Mouse (Mus musculus): ENCODE measurements at regions not wholly inside any gene's neighbourhood (a gene's known extent, or its start where the extent isn't known, plus 50 kb on each side); places are given as distances from the start of the nearest gene placed in this dataset.

- H3K4me1 ChIP-seq (ENCODE audit: control insufficient read depth, insufficient read depth, low read length), result no peaks in the 10 kb centered on the region
- no peak overlapping the region for H3K27ac ChIP-seq (ENCODE audit: low read depth, low read length)
- H3K27me3 ChIP-seq (ENCODE audit: control insufficient read depth, insufficient read depth, low read length), result no peaks in the 10 kb centered on the region
- no peak overlapping the region for H3K9ac ChIP-seq (ENCODE audit: low read depth, low read length)
- 67% methylated on average over 1 of the region's 1 CpGs for WGBS (ENCODE audit: insufficient replicate concordance)
- H3K4me3 ChIP-seq (ENCODE audit: low read depth, low read length), result no peak overlapping the region
- no peak for ATAC-seq (replicated peaks; ENCODE audit: insufficient number of reproducible peaks, low FRiP score, low TSS enrichment)
- H3K36me3 ChIP-seq (ENCODE audit: control insufficient read depth, insufficient read depth, low read length), result no peaks in the 10 kb centered on the region
- H3K9me3 ChIP-seq (replicated peaks; ENCODE audit: control insufficient read depth, low read length), result no peaks in the 10 kb centered on the region
- no peak overlapping the region for H3K4me2 ChIP-seq
Observed at GRCm38 (mm10) chr2:9141411-9141810, 739.6 kb upstream of the 4930412O13Rik start.

GRCm38 (mm10) chr2:9155604-9156003 lies 725.4 kb upstream of the 4930412O13Rik start:
- H3K4me1 ChIP-seq (ENCODE audit: control insufficient read depth, insufficient read depth, low read length), result no peaks in the 10 kb centered on the region
- no peak overlapping the region for H3K27ac ChIP-seq (ENCODE audit: low read depth, low read length)
- no peaks in the 10 kb centered on the region for H3K27me3 ChIP-seq (ENCODE audit: control insufficient read depth, insufficient read depth, low read length)
- 85% methylated on average over 5 of the region's 5 CpGs for WGBS (ENCODE audit: insufficient replicate concordance)
- no peak overlapping the region for H3K9ac ChIP-seq (ENCODE audit: low read depth, low read length)
- no peaks in the 10 kb centered on the region for H3K36me3 ChIP-seq (ENCODE audit: control insufficient read depth, insufficient read depth, low read length)
- H3K4me3 ChIP-seq (ENCODE audit: low read depth, low read length), result no peak overlapping the region
- no peak overlapping the region for H3K4me2 ChIP-seq
- no peaks in the 10 kb centered on the region for H3K9me3 ChIP-seq (replicated peaks; ENCODE audit: control insufficient read depth, low read length)
- no peak for ATAC-seq (replicated peaks; ENCODE audit: insufficient number of reproducible peaks, low FRiP score, low TSS enrichment)

- no peak for ATAC-seq (replicated peaks; ENCODE audit: insufficient number of reproducible peaks, low FRiP score, low TSS enrichment)
Observed at GRCm38 (mm10) chr2:9160181-9160580, 720.9 kb upstream of the 4930412O13Rik start.

GRCm38 (mm10) chr2:9163819-9164560 lies 717.1 kb upstream of the 4930412O13Rik start:
- no peak overlapping the region for H3K27ac ChIP-seq (ENCODE audit: low read depth, low read length)
- ATAC-seq (replicated peaks; ENCODE audit: insufficient number of reproducible peaks, low FRiP score, low TSS enrichment), result no peak
- no peaks in the 10 kb centered on the region for H3K27me3 ChIP-seq (ENCODE audit: control insufficient read depth, insufficient read depth, low read length)
- no peaks in the 10 kb centered on the region for H3K36me3 ChIP-seq (ENCODE audit: control insufficient read depth, insufficient read depth, low read length)
- H3K9me3 ChIP-seq (replicated peaks; ENCODE audit: control insufficient read depth, low read length), result no peaks in the 10 kb centered on the region
- no peaks in the 10 kb centered on the region for H3K4me1 ChIP-seq (ENCODE audit: control insufficient read depth, insufficient read depth, low read length)
- no peak overlapping the region for H3K4me3 ChIP-seq (ENCODE audit: low read depth, low read length)
- no peak overlapping the region for H3K4me2 ChIP-seq
- H3K9ac ChIP-seq (ENCODE audit: low read depth, low read length), result no peak overlapping the region
- 78% methylated on average over 5 of the region's 5 CpGs for WGBS (ENCODE audit: insufficient replicate concordance)

More at GRCm38 (mm10) chr2:9160181-9160580, 720.9 kb upstream of the 4930412O13Rik start:
- Histone ChIP-seq H3K9ac (ENCODE audit: low read depth, low read length) (no peak overlapping the region), H3K36me3 (ENCODE audit: control insufficient read depth, insufficient read depth, low read length) (no peaks in the 10 kb centered on the region), H3K4me3 (ENCODE audit: low read depth, low read length) (no peak overlapping the region), H3K4me2 (no peak overlapping the region), H3K4me1 (ENCODE audit: control insufficient read depth, insufficient read depth, low read length) (no peaks in the 10 kb centered on the region), H3K27ac (ENCODE audit: low read depth, low read length) (no peak overlapping the region), H3K27me3 (ENCODE audit: control insufficient read depth, insufficient read depth, low read length) (no peaks in the 10 kb centered on the region), H3K9me3 (replicated peaks; ENCODE audit: control insufficient read depth, low read length) (no peaks in the 10 kb centered on the region)

GRCm38 (mm10) chr2:9182127-9182526 lies 698.9 kb upstream of the 4930412O13Rik start:
- Histone ChIP-seq H3K36me3 (ENCODE audit: control insufficient read depth, insufficient read depth, low read length) (no peaks in the 10 kb centered on the region), H3K9ac (ENCODE audit: low read depth, low read length) (no peak overlapping the region), H3K27ac (ENCODE audit: low read depth, low read length) (no peak overlapping the region), H3K9me3 (replicated peaks; ENCODE audit: control insufficient read depth, low read length) (no peaks in the 10 kb centered on the region), H3K4me3 (ENCODE audit: low read depth, low read length) (no peak overlapping the region), H3K4me2 (no peak overlapping the region), H3K4me1 (ENCODE audit: control insufficient read depth, insufficient read depth, low read length) (no peaks in the 10 kb centered on the region), H3K27me3 (ENCODE audit: control insufficient read depth, insufficient read depth, low read length) (no peaks in the 10 kb centered on the region)
- 41% methylated on average over 5 of the region's 5 CpGs for WGBS (ENCODE audit: insufficient replicate concordance)
- ATAC-seq (replicated peaks; ENCODE audit: insufficient number of reproducible peaks, low FRiP score, low TSS enrichment), result 0 out of 2 replicates have a peak, but pooled peaks have one; percentile 35

GRCm38 (mm10) chr2:9184243-9184642 lies 696.8 kb upstream of the 4930412O13Rik start:
- no peaks in the 10 kb centered on the region for H3K36me3 ChIP-seq (ENCODE audit: control insufficient read depth, insufficient read depth, low read length)
- H3K9me3 ChIP-seq (replicated peaks; ENCODE audit: control insufficient read depth, low read length), result no peaks in the 10 kb centered on the region
- no peak for ATAC-seq (replicated peaks; ENCODE audit: insufficient number of reproducible peaks, low FRiP score, low TSS enrichment)
- no peaks in the 10 kb centered on the region for H3K27me3 ChIP-seq (ENCODE audit: control insufficient read depth, insufficient read depth, low read length)
- no peak overlapping the region for H3K4me2 ChIP-seq
- H3K9ac ChIP-seq (ENCODE audit: low read depth, low read length), result no peak overlapping the region
- WGBS (ENCODE audit: insufficient replicate concordance), result 90% methylated on average over 4 of the region's 4 CpGs
- no peaks in the 10 kb centered on the region for H3K4me1 ChIP-seq (ENCODE audit: control insufficient read depth, insufficient read depth, low read length)
- H3K27ac ChIP-seq (ENCODE audit: low read depth, low read length), result no peak overlapping the region
- no peak overlapping the region for H3K4me3 ChIP-seq (ENCODE audit: low read depth, low read length)

- no peak for ATAC-seq (replicated peaks; ENCODE audit: insufficient number of reproducible peaks, low FRiP score, low TSS enrichment)
- 73% methylated on average over 2 of the region's 2 CpGs for WGBS (ENCODE audit: insufficient replicate concordance)
- no peaks in the 10 kb centered on the region for H3K4me1 ChIP-seq (ENCODE audit: control insufficient read depth, insufficient read depth, low read length)
- no peak overlapping the region for H3K27ac ChIP-seq (ENCODE audit: low read depth, low read length)
- H3K4me3 ChIP-seq (ENCODE audit: low read depth, low read length), result no peak overlapping the region
- H3K27me3 ChIP-seq (ENCODE audit: control insufficient read depth, insufficient read depth, low read length), result no peaks in the 10 kb centered on the region
- no peaks in the 10 kb centered on the region for H3K9me3 ChIP-seq (replicated peaks; ENCODE audit: control insufficient read depth, low read length)
- H3K4me2 ChIP-seq, result no peak overlapping the region
- H3K36me3 ChIP-seq (ENCODE audit: control insufficient read depth, insufficient read depth, low read length), result no peaks in the 10 kb centered on the region
- no peak overlapping the region for H3K9ac ChIP-seq (ENCODE audit: low read depth, low read length)
Observed at GRCm38 (mm10) chr2:9185780-9186483, 695.1 kb upstream of the 4930412O13Rik start.

GRCm38 (mm10) chr2:9193195-9193594 lies 687.9 kb upstream of the 4930412O13Rik start:
- H3K27me3 ChIP-seq (ENCODE audit: control insufficient read depth, insufficient read depth, low read length), result no peaks in the 10 kb centered on the region
- WGBS (ENCODE audit: insufficient replicate concordance), result 84% methylated on average over 6 of the region's 6 CpGs
- H3K36me3 ChIP-seq (ENCODE audit: control insufficient read depth, insufficient read depth, low read length), result no peaks in the 10 kb centered on the region
- no peaks in the 10 kb centered on the region for H3K9me3 ChIP-seq (replicated peaks; ENCODE audit: control insufficient read depth, low read length)
- no peak overlapping the region for H3K4me2 ChIP-seq
- no peaks in the 10 kb centered on the region for H3K4me1 ChIP-seq (ENCODE audit: control insufficient read depth, insufficient read depth, low read length)
- ATAC-seq (replicated peaks; ENCODE audit: insufficient number of reproducible peaks, low FRiP score, low TSS enrichment), result no peak
- no peak overlapping the region for H3K4me3 ChIP-seq (ENCODE audit: low read depth, low read length)
- H3K27ac ChIP-seq (ENCODE audit: low read depth, low read length), result no peak overlapping the region
- H3K9ac ChIP-seq (ENCODE audit: low read depth, low read length), result no peak overlapping the region

- H3K4me1 ChIP-seq (ENCODE audit: control insufficient read depth, insufficient read depth, low read length), result no peaks in the 10 kb centered on the region
- H3K27ac ChIP-seq (ENCODE audit: low read depth, low read length), result no peak overlapping the region
- WGBS (ENCODE audit: insufficient replicate concordance), result 52% methylated on average over 3 of the region's 3 CpGs
- ATAC-seq (replicated peaks; ENCODE audit: insufficient number of reproducible peaks, low FRiP score, low TSS enrichment), result no peak
- H3K4me3 ChIP-seq (ENCODE audit: low read depth, low read length), result no peak overlapping the region
- H3K27me3 ChIP-seq (ENCODE audit: control insufficient read depth, insufficient read depth, low read length), result no peaks in the 10 kb centered on the region
- no peak overlapping the region for H3K4me2 ChIP-seq
- no peaks in the 10 kb centered on the region for H3K9me3 ChIP-seq (replicated peaks; ENCODE audit: control insufficient read depth, low read length)
- H3K36me3 ChIP-seq (ENCODE audit: control insufficient read depth, insufficient read depth, low read length), result no peaks in the 10 kb centered on the region
- H3K9ac ChIP-seq (ENCODE audit: low read depth, low read length), result no peak overlapping the region
Observed at GRCm38 (mm10) chr2:9197025-9197424, 684.0 kb upstream of the 4930412O13Rik start.
